Mouse (Mus musculus) MEL (cell line): ENCODE results near the gene Ints6. TPM values are rescaled to one million over a fixed set of nuclear protein-coding genes. Genes with fewer than 3 reads are reported as not detected.

Experiments used
- DNase-seq: peaks from one replicate; pipeline ENCODE4 v3.0.0; 2011; ENCODE audit warnings: low read depth, low spot score
- H3K27ac ChIP-seq: 2 replicates; pipeline ENCODE4 v1.5.1; 2012; ENCODE audit warnings: low read depth, mild to moderate bottlenecking, control low read depth, low read length, moderate library complexity; ENCODE audit not compliant: control insufficient read depth
- H3K27me3 ChIP-seq, 2 experiments: fragments of 150-350 bp in 1 of 2; sonication (generic) in 1 of 2; 2 replicates each; pipeline ENCODE4 v1.6.1; 2012; ENCODE audit warnings: low read length in 2 of 2, mild to moderate bottlenecking in 2 of 2, improper control_type of control experiment in 1 of 2, moderate library complexity in 1 of 2; ENCODE audit not compliant: insufficient read depth in 2 of 2, control insufficient read depth in 1 of 2
- H3K36me3 ChIP-seq, 2 experiments: 2 replicates each; pipeline ENCODE4 v1.6.1; 2012 to 2014; ENCODE audit warnings: low read length in 2 of 2, improper control_type of control experiment in 1 of 2, inconsistent platforms in 1 of 2, mild to moderate bottlenecking in 1 of 2; ENCODE audit not compliant: insufficient read depth in 2 of 2, control insufficient read depth in 1 of 2
- H3K4me1 ChIP-seq, 2 experiments: fragments of 150-350 bp in 1 of 2; sonication (generic) in 1 of 2; 2 replicates each; pipeline ENCODE4 v1.6.1; 2012; ENCODE audit warnings: low read length in 2 of 2, improper control_type of control experiment in 1 of 2, mild to moderate bottlenecking in 1 of 2; ENCODE audit not compliant: insufficient read depth in 2 of 2, control insufficient read depth in 1 of 2
- H3K4me3 ChIP-seq, 2 experiments: fragments of 150-350 bp in 1 of 2; sonication (generic) in 1 of 2; 2 replicates each; pipeline ENCODE4 v1.5.1; 2012; ENCODE audit warnings: low read depth in 2 of 2, low read length in 2 of 2, mild to moderate bottlenecking in 2 of 2, moderate library complexity in 2 of 2, control low read depth in 1 of 2, improper control_type of control experiment in 1 of 2; ENCODE audit not compliant: control insufficient read depth in 1 of 2, insufficient read depth in 1 of 2
- H3K79me2 ChIP-seq: 2 replicates; pipeline ENCODE4 v1.6.1; 2012; ENCODE audit warnings: mild to moderate bottlenecking, low read length, moderate library complexity; ENCODE audit not compliant: control insufficient read depth, poor library complexity, insufficient read depth
- H3K9ac ChIP-seq: 2 replicates; pipeline ENCODE4 v1.6.1; 2012; ENCODE audit warnings: low read depth, mild to moderate bottlenecking, control low read depth, low read length, moderate library complexity; ENCODE audit not compliant: control insufficient read depth, poor library complexity, severe bottlenecking
- H3K9me3 ChIP-seq: fragments of 150-350 bp; sonication (generic); replicated peaks from 2 replicates; pipeline ENCODE4 v1.6.1; 2012; ENCODE audit warnings: mild to moderate bottlenecking, low read length, improper control_type of control experiment, moderate library complexity; ENCODE audit not compliant: insufficient read depth
- BHLHE40 ChIP-seq: IDR thresholded peaks from 2 replicates; pipeline ENCODE4 v1.6.1; 2012; ENCODE audit warnings: low read depth, mild to moderate bottlenecking, inconsistent platforms, low read length, improper control_type of control experiment, borderline replicate concordance
- CHD2 ChIP-seq: IDR thresholded peaks from 2 replicates; pipeline ENCODE4 v1.6.1; 2011; ENCODE audit warnings: low read length, improper control_type of control experiment
- ELF1 ChIP-seq: IDR thresholded peaks from 2 replicates; pipeline ENCODE4 v1.6.1; 2014; ENCODE audit warnings: low read depth, mild to moderate bottlenecking, inconsistent platforms, low read length, improper control_type of control experiment, moderate library complexity
- ETS1 ChIP-seq: IDR thresholded peaks from 2 replicates; pipeline ENCODE4 v1.6.1; 2012; ENCODE audit warnings: low read depth, mild to moderate bottlenecking, inconsistent platforms, low read length, improper control_type of control experiment, moderate library complexity
- GABPA ChIP-seq: IDR thresholded peaks from 2 replicates; pipeline ENCODE4 v1.6.1; 2012; ENCODE audit warnings: low read depth, mild to moderate bottlenecking, inconsistent platforms, low read length, improper control_type of control experiment, moderate library complexity
- GATA1 ChIP-seq: IDR thresholded peaks from 2 replicates; pipeline ENCODE4 v1.6.1; 2011; ENCODE audit warnings: low read depth, low read length, improper control_type of control experiment
- MAFK ChIP-seq: IDR thresholded peaks from 2 replicates; pipeline ENCODE4 v1.6.1; 2011; ENCODE audit warnings: low read depth, mild to moderate bottlenecking, low read length, improper control_type of control experiment, borderline replicate concordance
- MXI1 ChIP-seq: IDR thresholded peaks from 2 replicates; pipeline ENCODE4 v1.6.1; 2011; ENCODE audit warnings: mild to moderate bottlenecking, low read depth, low read length, improper control_type of control experiment
- MYB ChIP-seq: IDR thresholded peaks from 2 replicates; pipeline ENCODE4 v1.6.1; 2011; ENCODE audit warnings: mild to moderate bottlenecking, low read depth, low read length, improper control_type of control experiment
- MYC ChIP-seq: IDR thresholded peaks from 2 replicates; pipeline ENCODE4 v1.6.1; 2011; ENCODE audit warnings: low read depth, mild to moderate bottlenecking, low read length, improper control_type of control experiment, moderate library complexity
- NELFE ChIP-seq: IDR thresholded peaks from 2 replicates; pipeline ENCODE4 v1.6.1; 2011; ENCODE audit warnings: low read depth, low read length, improper control_type of control experiment
- NRF1 ChIP-seq: IDR thresholded peaks from 2 replicates; pipeline ENCODE4 v1.6.1; 2014; ENCODE audit warnings: low read depth, mild to moderate bottlenecking, inconsistent platforms, low read length, improper control_type of control experiment, moderate library complexity; ENCODE audit not compliant: poor library complexity, insufficient read depth, severe bottlenecking
- POLR2A ChIP-seq, 2 experiments: IDR thresholded peaks; 2 replicates each; pipeline ENCODE4 v1.6.1; 2011 to 2012; ENCODE audit warnings: low read length in 2 of 2, mild to moderate bottlenecking in 2 of 2, control low read depth in 1 of 2, improper control_type of control experiment in 1 of 2, low read depth in 1 of 2, moderate library complexity in 1 of 2; ENCODE audit not compliant: control insufficient read depth in 1 of 2, insufficient read depth in 1 of 2, poor library complexity in 1 of 2
- RAD21 ChIP-seq: IDR thresholded peaks from 2 replicates; pipeline ENCODE4 v1.6.1; 2011; ENCODE audit warnings: mild to moderate bottlenecking, low read depth, low read length, improper control_type of control experiment
- RCOR1 ChIP-seq: IDR thresholded peaks from 2 replicates; pipeline ENCODE4 v1.6.1; 2012; ENCODE audit warnings: low read depth, mild to moderate bottlenecking, inconsistent platforms, low read length, improper control_type of control experiment
- SMC3 ChIP-seq: IDR thresholded peaks from 2 replicates; pipeline ENCODE4 v1.6.1; 2011; ENCODE audit warnings: low read depth, low read length, improper control_type of control experiment
- TBP ChIP-seq: IDR thresholded peaks from 2 replicates; pipeline ENCODE4 v1.8.0; 2011; ENCODE audit warnings: low read depth, low read length, improper control_type of control experiment
- TCF12 ChIP-seq: IDR thresholded peaks from 2 replicates; pipeline ENCODE4 v1.6.1; 2014; ENCODE audit warnings: low read depth, mild to moderate bottlenecking, inconsistent platforms, low read length, improper control_type of control experiment, moderate library complexity
- USF1 ChIP-seq: IDR thresholded peaks from 2 replicates; pipeline ENCODE4 v1.6.1; 2014; ENCODE audit warnings: low read depth, mild to moderate bottlenecking, inconsistent platforms, low read length, improper control_type of control experiment, moderate library complexity
- USF2 ChIP-seq, 2 experiments: IDR thresholded peaks; 2 replicates each; pipeline ENCODE4 v1.6.1; 2011 to 2012; ENCODE audit warnings: improper control_type of control experiment in 2 of 2, low read length in 2 of 2, borderline replicate concordance in 1 of 2, inconsistent platforms in 1 of 2, low read depth in 1 of 2, mild to moderate bottlenecking in 1 of 2; ENCODE audit not compliant: insufficient read depth in 1 of 2
- ZKSCAN1 ChIP-seq: IDR thresholded peaks from 2 replicates; pipeline ENCODE4 v1.6.1; 2012; ENCODE audit warnings: low read depth, mild to moderate bottlenecking, inconsistent platforms, low read length, improper control_type of control experiment, moderate library complexity
- ZMIZ1 ChIP-seq: IDR thresholded peaks from 2 replicates; pipeline ENCODE4 v1.6.1; 2012; ENCODE audit warnings: low read depth, mild to moderate bottlenecking, inconsistent platforms, low read length, improper control_type of control experiment, moderate library complexity
- ZNF384 ChIP-seq: IDR thresholded peaks from 2 replicates; pipeline ENCODE4 v1.6.1; 2012; ENCODE audit warnings: low read depth, mild to moderate bottlenecking, inconsistent platforms, low read length, improper control_type of control experiment
- polyA plus RNA-seq, 2 experiments: library from polyadenylated mRNA; stranded (reverse) in 1 of 2; unstranded in 1 of 2; fragments of >175 nt in 1 of 2; fragments of >200 nt in 1 of 2; gene quantifications; 2 replicates each; pipeline versions ENCODE4 v1.2.1 to v1.2.4; 2012; ENCODE audit warnings: low replicate concordance in 2 of 2, low read depth in 1 of 2; ENCODE audit not compliant: insufficient read length in 2 of 2, insufficient read depth in 1 of 2, missing spikeins in 1 of 2
- total RNA-seq: library from RNA; depleted of rRNA; stranded (reverse); fragments of 300-350 nt; gene quantifications from 2 replicates; pipeline ENCODE4 v1.2.3, GENCODE M21; 2012

The Ints6 gene
- total and polyA plus RNA-seq, 3 experiments: 27.4 to 150 (median 29.1) TPM

DNA sequence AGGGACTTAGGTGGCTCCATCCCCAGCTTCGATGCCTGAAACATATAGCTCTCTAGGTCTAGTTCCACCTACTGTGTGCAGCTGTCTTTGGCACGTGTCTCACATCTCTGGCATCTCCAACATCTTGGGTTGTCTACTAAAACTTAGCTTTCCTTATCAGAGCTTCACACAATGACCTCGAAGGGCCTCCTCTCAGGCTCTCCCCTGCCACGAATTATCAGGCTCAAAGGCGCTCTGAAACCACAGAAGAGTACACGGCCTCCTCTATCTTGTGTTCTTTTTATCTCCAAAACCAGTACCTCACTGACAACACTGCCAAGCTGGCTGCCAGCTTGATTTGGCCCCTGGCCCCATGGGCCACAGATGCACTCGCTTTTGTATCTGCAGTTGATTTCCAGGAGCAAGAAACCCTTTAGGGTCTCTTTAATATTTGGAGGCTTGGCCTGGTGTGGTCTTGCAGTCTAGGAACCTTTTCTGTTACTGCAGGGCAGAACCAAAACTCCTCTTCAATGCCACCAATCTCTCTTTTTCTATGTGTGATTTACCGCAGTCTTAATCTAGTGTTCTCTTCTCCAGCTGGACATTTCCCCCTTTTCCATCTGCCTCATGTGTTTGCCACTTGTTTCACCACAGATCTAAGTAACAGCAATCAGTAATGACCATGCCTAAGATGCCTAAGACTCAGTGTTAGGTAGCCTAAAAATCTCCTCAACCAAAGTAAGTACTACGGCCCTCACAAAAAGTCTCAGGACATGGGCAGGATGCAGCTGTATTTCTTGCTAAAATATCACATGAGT lies 19.7 kb upstream of the Ints6 start (continued):
- TF ChIP-seq CHD2 (no peak), RAD21 (no peak), MXI1 (peak; percentile 89), GABPA (no peak), ZMIZ1 (no peak), USF1 (peak; percentile 80), GATA1 (peak; percentile 97), ELF1 (no peak), BHLHE40 (peak; percentile 99), MAFK (peak; percentile 66; the same call in 1 of the 2 replicates), NRF1 (no peak), MYC (peak; percentile 97), RCOR1 (peak; percentile 98), ZNF384 (peak; percentile 8; the same call in 1 of the 2 replicates), ZKSCAN1 (peak; percentile 99), TCF12 (peak; percentile 96), USF2 (IDR thresholded peaks at IDR 0.05; ENCODE audit: borderline replicate concordance in 1 of 2, insufficient read depth in 1 of 2, low read depth in 1 of 2, low read length in 2 of 2) (no peak), MYB (peak; percentile 44; the same call in 1 of the 2 replicates), NELFE (no peak), ETS1 (peak; percentile 91)
- TF ChIP-seq, all 39 proteins: peak for 18

DNA sequence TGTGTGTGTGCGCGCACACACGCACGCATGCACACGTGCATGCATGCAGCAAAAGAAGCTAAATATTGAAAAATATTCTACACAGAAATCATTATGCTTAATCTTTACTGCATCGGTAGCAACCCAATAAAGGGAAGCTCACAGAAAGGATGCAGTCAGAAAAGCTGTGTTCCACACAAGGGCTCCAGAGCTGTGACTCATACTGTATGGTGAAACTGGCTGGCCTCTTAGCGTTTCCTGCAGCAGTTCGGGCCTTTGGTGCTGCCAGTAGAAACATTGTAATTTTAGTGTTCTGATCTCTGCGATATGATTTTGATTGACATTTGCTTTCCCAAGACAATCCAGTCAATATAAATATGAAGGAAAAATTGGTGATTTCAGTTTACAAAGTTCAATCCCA lies 17.1 kb upstream of the Ints6 start:
- peak; percentile 57 for DNase-seq
- H3K36me3 ChIP-seq: peaks cover 0 to 12% of the 10 kb centered on the region in 2 experiments; a peak in 2 of 4 replicates
- no peaks in the 10 kb centered on the region for H3K9me3 ChIP-seq
- no peak overlapping the region for H3K9ac ChIP-seq
- no peaks in the 10 kb centered on the region for H3K27me3 ChIP-seq
- TF ChIP-seq POLR2A (IDR thresholded peaks at IDR 0.05; ENCODE audit: control insufficient read depth in 1 of 2, insufficient read depth in 1 of 2, low read depth in 1 of 2, low read length in 2 of 2, poor library complexity in 1 of 2) (no peak), SMC3 (no peak), CHD2 (no peak), TBP (no peak), GABPA (no peak)
- H3K27ac ChIP-seq: no peak overlapping the region
- peaks cover 3 to 17% of the 10 kb centered on the region in 2 experiments; a peak in 3 of 4 replicates for H3K4me1 ChIP-seq
- no peaks in the 10 kb centered on the region for H3K79me2 ChIP-seq
- no peak overlapping the region for H3K4me3 ChIP-seq
